Mouse (Mus musculus): ENCODE measurements around the gene R3hdm2. TPM values are rescaled to one million over a fixed set of nuclear protein-coding genes. Genes with fewer than 3 reads are reported as not detected.

The R3hdm2 gene
- total and polyA plus RNA-seq, 2 experiments from 2014 or later: 31.5 to 42.8 TPM

GRCm38 (mm10) chr10:127515271-127515982 is 135.3 kb downstream of the R3hdm2 start:
- Histone ChIP-seq H3K4me2 (ENCODE audit: low read depth, low read length) (peak overlapping the region; percentile 48), H3K27me3 (ENCODE audit: control insufficient read depth, insufficient read depth, low read length) (peaks cover 37% of the 10 kb centered on the region), H3K9me3 (replicated peaks; ENCODE audit: control insufficient read depth, low read length) (no peaks in the 10 kb centered on the region), H3K36me3 (replicated peaks; ENCODE audit: control insufficient read depth, insufficient read depth, low read length) (peaks cover 27% of the 10 kb centered on the region), H3K27ac (ENCODE audit: low read depth) (peak overlapping the region; percentile 63), H3K9ac (replicated peaks; ENCODE audit: low read depth, low read length) (0 out of 2 replicates have a peak overlapping the region, but pooled peaks have one; percentile 17), H3K4me3 (ENCODE audit: low read depth, low read length) (peak overlapping the region; percentile 28), H3K4me1 (ENCODE audit: control insufficient read depth, insufficient read depth) (peaks cover 32% of the 10 kb centered on the region)
- WGBS: 43% methylated on average over 9 of the region's 9 CpGs
- no peak for ATAC-seq (ENCODE audit: insufficient read depth, low read depth)
- DNase-seq (ENCODE audit: low spot score): no peak
- TF ChIP-seq EP300 (IDR thresholded peaks at IDR 0.05; ENCODE audit: low read depth) (no peak), CTCF (IDR thresholded peaks at IDR 0.05; ENCODE audit: low read depth) (no peak)

GRCm38 (mm10) chr10:127515983-127516459 is 135.9 kb downstream of the R3hdm2 start:
- 37% methylated on average over 8 of the region's 8 CpGs for whole genome bisulfite sequencing
- Histone ChIP-seq H3K4me2 (ENCODE audit: low read depth, low read length) (peak overlapping the region; percentile 48), H3K4me1 (ENCODE audit: control insufficient read depth, insufficient read depth) (peaks cover 32% of the 10 kb centered on the region), H3K4me3 (ENCODE audit: low read depth, low read length) (peak overlapping the region; percentile 28), H3K27ac (ENCODE audit: low read depth) (peak overlapping the region; percentile 63), H3K36me3 (replicated peaks; ENCODE audit: control insufficient read depth, insufficient read depth, low read length) (peaks cover 30% of the 10 kb centered on the region), H3K9me3 (replicated peaks; ENCODE audit: control insufficient read depth, low read length) (no peaks in the 10 kb centered on the region), H3K27me3 (ENCODE audit: control insufficient read depth, insufficient read depth, low read length) (peaks cover 32% of the 10 kb centered on the region), H3K9ac (replicated peaks; ENCODE audit: low read depth, low read length) (peak overlapping the region; percentile 28; the same call in 1 of the 2 replicates)
- DNase-seq (ENCODE audit: low spot score) (no peak), ATAC-seq (ENCODE audit: insufficient read depth, low read depth) (no peak)
- TF ChIP-seq EP300 (IDR thresholded peaks at IDR 0.05; ENCODE audit: low read depth) (no peak), CTCF (IDR thresholded peaks at IDR 0.05; ENCODE audit: low read depth) (no peak)

GRCm38 (mm10) chr10:127516576-127517260 is 136.6 kb downstream of the R3hdm2 start:
- peak overlapping the region; percentile 28; the same call in 1 of the 2 replicates for H3K9ac ChIP-seq (replicated peaks; ENCODE audit: low read depth, low read length)
- H3K4me3 ChIP-seq (ENCODE audit: low read depth, low read length): peak overlapping the region; percentile 14
- TF ChIP-seq EP300 (IDR thresholded peaks at IDR 0.05; ENCODE audit: low read depth): no peak
- TF ChIP-seq CTCF (IDR thresholded peaks at IDR 0.05; ENCODE audit: low read depth): no peak
- 12% methylated on average over 26 of the region's 30 CpGs for WGBS
- no peaks in the 10 kb centered on the region for H3K9me3 ChIP-seq (replicated peaks; ENCODE audit: control insufficient read depth, low read length)
- peaks cover 32% of the 10 kb centered on the region for H3K4me1 ChIP-seq (ENCODE audit: control insufficient read depth, insufficient read depth)
- peak; percentile 42 for ATAC-seq (ENCODE audit: insufficient read depth, low read depth)
- peak overlapping the region; percentile 48 for H3K4me2 ChIP-seq (ENCODE audit: low read depth, low read length)
- peak overlapping the region; percentile 63 for H3K27ac ChIP-seq (ENCODE audit: low read depth)
- DNase-seq (ENCODE audit: low spot score): peak; percentile 44
- peaks cover 25% of the 10 kb centered on the region for H3K27me3 ChIP-seq (ENCODE audit: control insufficient read depth, insufficient read depth, low read length)
- H3K36me3 ChIP-seq (replicated peaks; ENCODE audit: control insufficient read depth, insufficient read depth, low read length): peaks cover 30% of the 10 kb centered on the region

GRCm38 (mm10) chr10:127517941-127518340 is 137.8 kb downstream of the R3hdm2 start:
- H3K27me3 ChIP-seq (ENCODE audit: control insufficient read depth, insufficient read depth, low read length): peaks cover 14% of the 10 kb centered on the region; the same call in 1 of the 2 replicates
- peaks cover 30% of the 10 kb centered on the region for H3K36me3 ChIP-seq (replicated peaks; ENCODE audit: control insufficient read depth, insufficient read depth, low read length)
- peaks cover 32% of the 10 kb centered on the region for H3K4me1 ChIP-seq (ENCODE audit: control insufficient read depth, insufficient read depth)
- DNase-seq (ENCODE audit: low spot score): no peak
- no peak for TF ChIP-seq CTCF (IDR thresholded peaks at IDR 0.05; ENCODE audit: low read depth)
- TF ChIP-seq EP300 (IDR thresholded peaks at IDR 0.05; ENCODE audit: low read depth): no peak
- H3K9ac ChIP-seq (replicated peaks; ENCODE audit: low read depth, low read length): no peak overlapping the region
- no peak overlapping the region for H3K27ac ChIP-seq (ENCODE audit: low read depth)
- WGBS: 94% methylated on average over 22 of the region's 22 CpGs
- no peaks in the 10 kb centered on the region for H3K9me3 ChIP-seq (replicated peaks; ENCODE audit: control insufficient read depth, low read length)
- no peak overlapping the region for H3K4me3 ChIP-seq (ENCODE audit: low read depth, low read length)
- ATAC-seq (ENCODE audit: insufficient read depth, low read depth): no peak
- H3K4me2 ChIP-seq (ENCODE audit: low read depth, low read length): no peak overlapping the region

- Histone ChIP-seq H3K4me2 (ENCODE audit: low read depth, low read length) (no peak overlapping the region), H3K9me3 (replicated peaks; ENCODE audit: control insufficient read depth, low read length) (no peaks in the 10 kb centered on the region), H3K27ac (ENCODE audit: low read depth) (no peak overlapping the region), H3K4me3 (ENCODE audit: low read depth, low read length) (no peak overlapping the region), H3K27me3 (ENCODE audit: control insufficient read depth, insufficient read depth, low read length) (peaks cover 10% of the 10 kb centered on the region; the same call in 1 of the 2 replicates), H3K4me1 (ENCODE audit: control insufficient read depth, insufficient read depth) (peaks cover 21% of the 10 kb centered on the region), H3K9ac (replicated peaks; ENCODE audit: low read depth, low read length) (no peak overlapping the region), H3K36me3 (replicated peaks; ENCODE audit: control insufficient read depth, insufficient read depth, low read length) (peaks cover 30% of the 10 kb centered on the region)
- WGBS: 96% methylated on average over 24 of the region's 26 CpGs
- no peak for TF ChIP-seq EP300 (IDR thresholded peaks at IDR 0.05; ENCODE audit: low read depth)
- TF ChIP-seq CTCF (IDR thresholded peaks at IDR 0.05; ENCODE audit: low read depth): no peak
- ATAC-seq (ENCODE audit: insufficient read depth, low read depth) (no peak), DNase-seq (ENCODE audit: low spot score) (no peak)
These were observed 139.0 kb downstream of the R3hdm2 start for GRCm38 (mm10) chr10:127519041-127519701.

Data from heart, postnatal 0 days (tissue).